Mouse (Mus musculus): ENCODE measurements around the gene Ifitm6.

DNA sequence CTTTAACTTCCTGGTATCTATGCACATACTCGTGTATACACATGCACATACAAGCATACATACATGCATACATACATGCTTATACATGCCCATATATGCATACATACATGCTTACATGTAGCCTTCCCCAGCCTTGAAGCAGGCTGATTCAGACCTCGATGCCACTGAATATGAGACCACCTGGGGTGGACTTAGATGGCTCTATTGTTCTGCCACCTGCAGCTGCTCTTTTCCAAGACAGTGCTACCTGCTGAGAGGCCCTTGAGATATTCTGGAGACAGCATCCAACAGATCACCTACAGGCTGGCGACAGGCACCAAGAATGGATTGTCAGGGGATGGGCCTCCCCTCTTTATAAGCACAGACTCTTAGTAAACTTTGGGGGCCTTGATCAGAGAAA lies 12.7 kb upstream of the Ifitm6 start:
- no peak for TF ChIP-seq POLR2A (IDR thresholded peaks at IDR 0.05; ENCODE audit: borderline replicate concordance, low read depth, low read length)
- no peak for TF ChIP-seq CTCF (IDR thresholded peaks at IDR 0.05; ENCODE audit: low read depth, low read length)

Data from bone marrow macrophage, adult 2 months (primary cell).